ENCODE assay signal across 17 mouse cellular contexts in the genomic region with DNA sequence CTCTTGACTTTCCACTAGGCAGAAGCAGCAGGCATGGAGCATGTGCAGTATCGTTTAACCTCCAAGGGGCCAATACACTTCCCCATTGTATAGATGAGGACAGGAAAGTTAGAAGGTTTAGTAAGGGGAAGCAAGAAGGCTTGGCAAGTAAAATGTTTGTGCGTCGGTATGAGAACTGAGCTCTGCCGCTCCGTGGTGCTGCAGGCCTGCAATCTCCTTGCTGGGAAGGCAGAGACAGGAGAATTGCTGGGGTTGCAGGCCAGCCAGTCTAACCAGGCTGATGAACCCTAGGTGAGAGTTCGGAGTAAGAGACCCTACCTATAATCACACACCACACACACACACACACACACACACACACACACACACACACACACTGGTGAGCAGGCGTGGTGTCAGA.
DNase-seq lines count a peak whose midpoint lies in the region; ATAC-seq and TF ChIP-seq lines count a peak whose summit lies in the region.
"Had no signal": no experiment of that assay in that cellular context is flagged by ENCODE, and none has a peak within 500 bp of the region (broad histone marks: within the 10 kb centered on the region; RNA-seq: fewer than 3 reads in every experiment).

No protein-coding gene starts in this region.

- peaks cover 6% of the 10 kb centered on the region; the same call in 1 of the 2 replicates for H3K4me1 ChIP-seq in cortical plate, adult 2 months (ENCODE audit: control insufficient read depth, insufficient read depth, low read length)
- H3K4me1 ChIP-seq in forebrain, postnatal 0 days (ENCODE audit: insufficient read depth): peaks cover 18% of the 10 kb centered on the region; the same call in 1 of the 2 replicates
- H3K4me1 ChIP-seq in midbrain, embryonic 11.5 days (ENCODE audit: control insufficient read depth, insufficient read depth, low read length): peaks cover 22% of the 10 kb centered on the region
- H3K4me1 ChIP-seq in intestine, postnatal 0 days (replicated peaks; ENCODE audit: control insufficient read depth, insufficient read depth, low read length): no peaks in the 10 kb centered on the region
- H3K4me1 ChIP-seq: liver, embryonic 15.5 days had no signal

- H3K4me2 ChIP-seq in forebrain, postnatal 0 days (ENCODE audit: low read depth): no peak overlapping the region
- H3K4me2 ChIP-seq in midbrain, embryonic 11.5 days: peak overlapping the region; percentile 14; the same call in 1 of the 2 replicates
- no peak overlapping the region for H3K4me2 ChIP-seq in intestine, postnatal 0 days (replicated peaks; ENCODE audit: low read depth)
- H3K4me2 ChIP-seq: liver, embryonic 15.5 days had no signal

- no peak overlapping the region for H3K4me3 ChIP-seq in cortical plate, adult 2 months (ENCODE audit: insufficient read depth, low read length)
- no peak overlapping the region for H3K4me3 ChIP-seq in forebrain, postnatal 0 days (ENCODE audit: low read depth, low read length)
- H3K4me3 ChIP-seq in midbrain, embryonic 11.5 days (ENCODE audit: low read depth, low read length): no peak overlapping the region
- H3K4me3 ChIP-seq in intestine, postnatal 0 days (ENCODE audit: low read depth, low read length): no peak overlapping the region
- H3K4me3 ChIP-seq: embryonic facial prominence, embryonic 10.5 days; liver, embryonic 15.5 days; megakaryocyte, embryonic 14.5 days had no signal

- peak; percentile 42; the same call in 1 of the 2 replicates for ATAC-seq in forebrain, postnatal 0 days
- no peak; the same call in 1 of the 2 replicates for ATAC-seq in midbrain, embryonic 11.5 days (ENCODE audit: low FRiP score)
- ATAC-seq in intestine, postnatal 0 days: no peak
- ATAC-seq in megakaryocyte-erythroid progenitor cell, adult 5-6 weeks (replicated peaks; ENCODE audit: low FRiP score, low TSS enrichment, poor library complexity, severe bottlenecking): no peak

- peak; percentile 29; the same call in 1 of the 2 replicates for TF ChIP-seq CTCF in cortical plate, adult 2 months (IDR thresholded peaks at IDR 0.05; ENCODE audit: extremely low read depth, insufficient read depth, low read length)
- peak; percentile 62 for TF ChIP-seq CTCF in forebrain, postnatal 0 days (IDR thresholded peaks at IDR 0.05; ENCODE audit: low read depth)
- TF ChIP-seq CTCF in intestine, postnatal 0 days (IDR thresholded peaks at IDR 0.05; ENCODE audit: low read depth): no peak

- no peak overlapping the region for H3K9ac ChIP-seq in forebrain, postnatal 0 days
- H3K9ac ChIP-seq in midbrain, embryonic 11.5 days (ENCODE audit: low read length): no peak overlapping the region
- H3K9ac ChIP-seq in intestine, postnatal 0 days (ENCODE audit: low read depth, low read length): no peak overlapping the region
- H3K9ac ChIP-seq: liver, embryonic 15.5 days had no signal

- no peak overlapping the region for H3K27ac ChIP-seq in cortical plate, adult 2 months (ENCODE audit: insufficient read depth, low read length)
- H3K27ac ChIP-seq in forebrain, postnatal 0 days (ENCODE audit: low read depth, low read length): no peak overlapping the region
- H3K27ac ChIP-seq in midbrain, embryonic 11.5 days (ENCODE audit: low read depth, low read length): peak overlapping the region; percentile 77
- H3K27ac ChIP-seq in intestine, postnatal 0 days (ENCODE audit: low read depth, low read length): no peak overlapping the region
- H3K27ac ChIP-seq: embryonic facial prominence, embryonic 10.5 days; liver, embryonic 15.5 days had no signal

- no peak for TF ChIP-seq POLR2A in cortical plate, adult 2 months (IDR thresholded peaks at IDR 0.05; ENCODE audit: extremely low read depth, insufficient read depth, low read length)

- DNase-seq in brain, adult 2 months (ENCODE audit: low read depth, low spot score): peak; percentile 51
- DNase-seq in forebrain, postnatal 0 days: peak; percentile 54
- no peak for DNase-seq in midbrain, embryonic 11.5 days (ENCODE audit: low spot score, missing footprints)
- DNase-seq in kidney, postnatal 14 days: no peak
- no peak for DNase-seq in kidney, postnatal 36 days
- DNase-seq: cerebellum, postnatal 36 days; gastrocnemius, postnatal 25 days; heart, postnatal 10 days; lung, postnatal 10 days; right cerebral cortex, postnatal 4 days had no signal

- H3K36me3 ChIP-seq in forebrain, postnatal 0 days (ENCODE audit: insufficient read depth): no peaks in the 10 kb centered on the region
- no peaks in the 10 kb centered on the region for H3K36me3 ChIP-seq in midbrain, embryonic 11.5 days (ENCODE audit: control insufficient read depth, insufficient read depth, low read length)
- no peaks in the 10 kb centered on the region for H3K36me3 ChIP-seq in intestine, postnatal 0 days (ENCODE audit: control insufficient read depth, insufficient read depth)
- H3K36me3 ChIP-seq: embryonic facial prominence, embryonic 10.5 days; G1E; liver, embryonic 15.5 days had no signal

- H3K9me3 ChIP-seq in forebrain, postnatal 0 days (ENCODE audit: low read length): no peaks in the 10 kb centered on the region
- H3K9me3 ChIP-seq in midbrain, embryonic 11.5 days (ENCODE audit: control insufficient read depth, low read length): peaks cover 3% of the 10 kb centered on the region; the same call in 1 of the 2 replicates
- H3K9me3 ChIP-seq in intestine, postnatal 0 days (ENCODE audit: control insufficient read depth): no peaks in the 10 kb centered on the region
- H3K9me3 ChIP-seq: liver, embryonic 15.5 days had no signal

- 26% methylated on average over 7 of the region's 7 CpGs for WGBS in forebrain, postnatal 0 days
- whole genome bisulfite sequencing in midbrain, embryonic 11.5 days: 61% methylated on average over 7 of the region's 7 CpGs
- 60% methylated on average over 7 of the region's 7 CpGs for WGBS in intestine, postnatal 0 days

- no peaks in the 10 kb centered on the region for H3K27me3 ChIP-seq in forebrain, postnatal 0 days (ENCODE audit: insufficient read depth, low read length)
- no peaks in the 10 kb centered on the region for H3K27me3 ChIP-seq in midbrain, embryonic 11.5 days (ENCODE audit: control insufficient read depth, insufficient read depth, low read length)
- no peaks in the 10 kb centered on the region for H3K27me3 ChIP-seq in intestine, postnatal 0 days (replicated peaks; ENCODE audit: control insufficient read depth, insufficient read depth, low read length)
- H3K27me3 ChIP-seq: liver, embryonic 15.5 days had no signal

Comparison
In these comparisons a context has a peak if more than half of its experiments do, and no peak if none do; other contexts are left out.
1. DNase-seq: peak in brain, adult 2 months (single experiment) and forebrain, postnatal 0 days (single experiment); none in midbrain, embryonic 11.5 days (single experiment), kidney, postnatal 14 days (single experiment) and kidney, postnatal 36 days (0 of 2).